Mouse (Mus musculus): ENCODE data around the gene Arhgef3. TPM values are rescaled to one million over a fixed set of nuclear protein-coding genes. Genes with fewer than 3 reads are reported as not detected.
A peak's percentile ranks its signal among the peaks of the same experiment; 100 is the strongest.

The Arhgef3 gene
- total RNA-seq, 4 experiments from 2014 or later = 68.5 to 86.1 (median 79.8) TPM

GRCm38 (mm10) chr14:27369503-27369902 lies 254.8 kb downstream of the Arhgef3 start:
- DNase-seq (ENCODE audit: low spot score in 2 of 2) = no peak

DNA sequence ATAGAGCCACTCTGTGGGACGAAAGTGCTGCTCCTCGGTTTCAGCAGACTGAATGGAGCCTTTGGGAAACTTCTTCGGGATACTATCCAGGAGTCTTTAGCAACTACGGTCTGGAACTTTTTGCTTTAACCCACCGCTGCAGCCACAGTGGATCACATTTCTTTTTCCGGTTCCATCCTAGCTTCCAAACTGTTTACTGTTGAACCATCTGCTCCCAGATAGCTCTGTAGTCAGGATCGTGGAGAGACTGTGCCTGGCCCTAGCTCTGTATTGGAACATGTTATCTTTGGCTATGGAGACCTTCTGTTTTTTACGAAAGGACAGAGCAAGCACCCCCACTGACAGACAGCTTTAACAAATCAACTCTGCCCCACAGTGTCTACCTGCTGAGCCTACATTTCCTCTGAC lies 257.0 kb downstream of the Arhgef3 start:
- DNase-seq (ENCODE audit: low spot score in 2 of 2) = peak in 1 of 2 experiments; percentile 25

GRCm38 (mm10) chr14:27373498-27373897 lies 258.8 kb downstream of the Arhgef3 start:
- DNase-seq (ENCODE audit: low spot score in 2 of 2) = no peak

GRCm38 (mm10) chr14:27376115-27376648 lies 261.5 kb downstream of the Arhgef3 start:
- no peak for DNase-seq (ENCODE audit: low spot score in 2 of 2)

DNA sequence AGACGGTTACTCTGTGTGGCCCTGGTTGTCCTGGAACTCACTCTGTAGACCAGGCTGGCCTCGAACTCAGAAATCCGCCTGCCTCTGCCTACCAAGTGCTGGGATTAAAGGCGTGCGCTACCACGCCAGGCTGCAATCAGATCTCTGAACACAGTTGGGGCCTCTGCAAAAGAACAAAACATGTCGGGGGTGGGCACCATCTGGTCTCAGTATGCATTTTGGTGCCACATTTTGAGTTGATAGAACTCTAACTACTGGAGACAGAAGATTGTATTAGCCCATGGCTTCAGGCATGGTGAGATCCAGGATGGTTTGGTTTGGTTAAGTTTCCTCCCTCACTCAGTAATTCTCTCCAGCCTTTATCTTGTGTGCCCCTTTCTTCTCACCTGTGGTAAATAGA lies 264.0 kb downstream of the Arhgef3 start:
- peak in 1 of 2 experiments; percentile 21 for DNase-seq (ENCODE audit: low spot score in 2 of 2)

- no peak for DNase-seq (ENCODE audit: low spot score in 2 of 2)
Observed at GRCm38 (mm10) chr14:27379404-27379803, 264.7 kb downstream of the Arhgef3 start.

DNA sequence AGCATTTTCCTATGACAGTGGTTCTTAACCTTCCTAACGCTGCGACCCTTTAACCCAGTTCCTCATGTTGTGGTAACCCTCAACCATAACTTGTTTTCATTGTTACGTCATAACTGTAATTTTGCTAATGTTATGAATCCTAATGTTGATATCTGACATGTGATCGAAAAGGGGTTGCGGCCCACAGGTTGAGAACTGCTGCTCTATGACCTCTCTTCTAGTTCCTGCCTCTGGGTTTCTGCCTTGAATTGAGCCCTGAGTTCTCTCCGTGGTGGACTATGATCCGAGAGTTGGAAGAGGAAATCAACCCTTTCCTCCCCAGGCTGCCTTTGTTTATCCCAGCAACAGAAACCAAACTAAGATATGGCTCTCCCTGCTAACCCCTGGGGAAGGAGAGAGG lies 266.8 kb downstream of the Arhgef3 start:
- no peak for DNase-seq (ENCODE audit: low spot score in 2 of 2)

- DNase-seq (ENCODE audit: low spot score in 2 of 2) = no peak
Observed at GRCm38 (mm10) chr14:27383321-27383830, 268.7 kb downstream of the Arhgef3 start.

DNA sequence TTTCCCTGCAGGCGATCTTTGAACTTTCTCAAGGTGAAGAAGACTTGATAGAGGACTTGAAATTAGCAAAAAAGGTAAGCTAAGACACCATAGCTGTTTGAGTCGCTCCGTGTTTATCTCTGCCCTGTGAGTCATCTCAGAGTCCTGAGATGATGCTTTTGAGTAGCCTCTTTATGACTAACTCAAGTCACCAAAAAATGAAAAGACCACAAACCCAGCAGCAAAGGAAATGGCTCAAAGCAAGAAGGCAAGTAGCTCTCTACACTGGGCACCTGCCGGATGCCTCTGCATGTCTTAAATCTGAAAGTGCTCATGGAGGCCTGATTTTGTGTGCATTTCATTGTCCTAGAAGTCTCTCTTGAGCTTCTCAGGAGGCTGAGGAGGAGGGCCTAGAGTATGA lies 269.4 kb downstream of the Arhgef3 start:
- DNase-seq (ENCODE audit: low spot score in 2 of 2) = no peak

- no peak for DNase-seq (ENCODE audit: low spot score in 2 of 2)
Observed at GRCm38 (mm10) chr14:27388616-27389015, 273.9 kb downstream of the Arhgef3 start.

DNA sequence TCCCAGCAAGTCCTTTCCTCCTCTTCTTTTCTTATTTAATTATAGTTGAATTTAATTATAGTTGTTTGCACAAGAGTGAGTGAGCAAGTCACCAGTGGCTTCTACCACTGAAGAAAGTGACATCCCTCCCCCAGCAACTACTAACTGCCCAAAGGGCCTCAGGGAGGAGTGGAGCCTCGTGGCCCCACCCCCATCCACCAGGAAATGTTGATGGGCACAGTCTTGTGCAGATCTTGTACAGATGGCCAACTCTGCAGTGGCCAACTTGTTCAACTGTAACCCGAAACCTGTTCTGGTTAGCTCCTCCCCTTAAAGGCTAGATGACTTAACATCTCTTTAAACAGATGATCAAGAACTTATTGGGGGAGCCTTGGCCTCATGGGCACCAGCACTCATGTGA lies 275.0 kb downstream of the Arhgef3 start:
- no peak for DNase-seq (ENCODE audit: low spot score in 2 of 2)

DNA sequence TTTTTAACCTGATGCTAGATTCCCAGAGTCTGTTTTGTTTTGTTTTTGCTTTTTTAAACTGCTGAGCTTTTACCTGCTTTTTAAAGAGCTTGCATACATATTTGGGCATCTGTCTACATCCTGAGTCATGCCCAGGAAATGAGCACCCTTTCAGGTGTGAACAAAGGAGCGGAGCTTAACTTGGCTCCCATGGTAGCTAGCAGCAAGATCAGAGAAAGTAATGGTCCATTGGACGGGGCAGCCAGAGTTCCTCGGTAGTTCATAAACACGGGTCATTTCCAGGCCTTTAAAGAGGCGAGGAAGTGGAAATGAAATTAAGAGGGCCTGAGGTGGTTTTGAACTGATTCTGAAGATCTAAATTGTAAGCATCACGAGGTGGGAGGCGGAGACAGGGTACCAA lies 276.0 kb downstream of the Arhgef3 start:
- DNase-seq (ENCODE audit: low spot score in 2 of 2) = no peak

GRCm38 (mm10) chr14:27391776-27392308 lies 277.1 kb downstream of the Arhgef3 start:
- DNase-seq (ENCODE audit: low spot score in 2 of 2) = no peak

GRCm38 (mm10) chr14:27392660-27393059 lies 278.0 kb downstream of the Arhgef3 start:
- DNase-seq (ENCODE audit: low spot score in 2 of 2) = no peak

- no peak for DNase-seq (ENCODE audit: low spot score in 2 of 2)
Observed at GRCm38 (mm10) chr14:27393806-27394205, 279.1 kb downstream of the Arhgef3 start.

GRCm38 (mm10) chr14:27396424-27396823 lies 281.7 kb downstream of the Arhgef3 start:
- no peak for DNase-seq (ENCODE audit: low spot score in 2 of 2)

DNA sequence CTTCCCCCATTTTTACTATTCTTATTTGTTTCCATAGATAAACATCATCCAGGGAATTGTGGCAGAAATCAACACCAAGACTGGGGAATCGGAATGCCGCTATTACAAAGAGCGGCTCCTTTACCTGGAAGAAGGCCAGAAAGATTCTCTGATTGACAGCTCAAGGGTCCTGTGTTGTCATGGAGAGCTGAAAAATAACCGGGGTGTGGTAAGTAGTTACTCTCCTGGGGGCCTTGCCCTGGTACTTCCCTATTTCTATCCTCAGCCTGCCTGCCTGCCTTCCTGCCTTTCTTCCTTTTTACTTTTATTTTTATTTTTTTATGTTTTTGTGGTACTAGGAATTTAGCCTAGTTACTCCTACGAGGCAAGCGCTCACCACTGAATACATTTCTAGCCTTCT lies 282.8 kb downstream of the Arhgef3 start:
- DNase-seq (ENCODE audit: low spot score in 2 of 2) = no peak

DNA sequence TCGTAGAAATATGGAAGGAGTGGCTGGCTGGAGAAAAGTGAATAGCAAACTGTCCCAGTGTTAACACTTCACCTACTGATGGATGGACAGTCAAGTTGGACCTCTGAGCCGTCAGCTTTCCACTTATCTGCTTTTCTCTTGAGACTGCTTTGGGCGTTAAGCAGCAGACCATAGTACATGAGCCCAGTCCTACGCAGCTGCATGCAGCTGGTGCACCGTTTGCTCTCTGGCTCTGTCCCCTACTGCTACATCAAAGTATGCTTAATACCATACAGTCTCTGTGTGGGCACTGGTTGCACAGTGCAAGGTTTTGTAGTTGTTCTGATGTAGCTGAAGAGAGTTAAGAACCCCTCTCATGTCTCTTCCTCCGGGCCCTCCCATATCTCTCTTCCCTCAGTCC lies 285.8 kb downstream of the Arhgef3 start:
- DNase-seq (ENCODE audit: low spot score in 2 of 2) = no peak

DNA sequence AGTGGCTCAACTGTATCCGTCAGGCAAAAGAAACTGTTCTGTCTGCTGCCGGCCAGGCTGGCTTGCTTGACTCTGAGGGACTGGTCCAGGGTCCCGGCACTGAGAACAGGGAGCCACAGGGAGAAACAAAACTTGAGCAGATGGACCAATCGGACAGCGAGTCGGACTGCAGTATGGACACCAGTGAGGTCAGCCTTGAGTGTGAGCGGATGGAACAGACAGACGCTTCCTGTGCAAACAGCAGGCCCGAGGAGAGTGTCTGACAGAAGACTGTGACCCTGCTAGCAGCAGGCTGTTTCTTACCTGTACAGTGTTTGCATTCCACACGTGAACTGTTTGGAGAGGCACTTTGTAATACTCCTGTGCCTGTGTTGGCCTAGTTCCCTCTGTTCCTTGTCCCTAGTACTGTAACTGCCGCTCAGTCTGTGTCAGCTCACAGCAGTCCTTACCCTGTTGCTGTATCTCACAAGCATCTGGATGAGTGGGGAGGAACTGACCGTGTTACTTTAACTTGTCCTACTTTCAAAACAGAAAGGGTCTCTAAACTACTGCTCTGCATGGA lies 287.1 kb downstream of the Arhgef3 start:
- no peak for DNase-seq (ENCODE audit: low spot score in 2 of 2)

- DNase-seq (ENCODE audit: low spot score in 2 of 2) = no peak
Observed at GRCm38 (mm10) chr14:27402332-27403250, 287.9 kb downstream of the Arhgef3 start.

DNA sequence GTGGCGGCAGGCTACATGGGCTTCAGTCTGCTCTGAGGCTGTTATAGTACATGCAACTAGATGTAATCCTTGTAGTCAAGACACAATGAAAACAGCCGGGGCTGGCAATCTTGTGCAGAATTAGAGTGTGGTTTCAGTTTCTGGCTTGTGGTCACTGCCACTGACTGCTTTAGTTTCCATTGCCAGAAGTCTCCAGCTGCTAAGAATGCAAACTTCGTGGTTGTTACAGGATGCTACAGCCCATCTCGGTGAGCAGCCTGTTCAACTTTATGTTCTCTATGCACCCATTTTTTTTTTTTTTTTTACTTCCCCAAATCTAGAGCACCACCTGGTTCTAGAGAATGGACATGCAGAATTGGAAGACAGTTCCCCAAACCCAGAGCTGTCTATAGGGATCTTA lies 290.8 kb downstream of the Arhgef3 start:
- DNase-seq (ENCODE audit: low spot score in 2 of 2) = no peak

- no peak for DNase-seq (ENCODE audit: low spot score in 2 of 2)
Observed at GRCm38 (mm10) chr14:27405947-27406346, 291.2 kb downstream of the Arhgef3 start.
